Mouse (Mus musculus) telencephalon, adult 2 months (tissue): Measurements from ENCODE around the gene Trip6.

Source experiments
- DNase-seq: peaks from one replicate; pipeline ENCODE4 v3.0.0-alpha.2; 2011; ENCODE audit warnings: low read depth, low spot score

Trip6 gene

GRCm38 (mm10) chr5:137314193-137315083 is at the start of gene Trip6:
Trip6 (minus strand) TSS chr5:137314404.
- DNase-seq, result no peak

- no peak for DNase-seq
Measured at GRCm38 (mm10) chr5:137358382-137358781, 44.2 kb upstream of the Trip6 start.

GRCm38 (mm10) chr5:137354091-137354490 is 39.9 kb upstream of the Trip6 start:
- no peak for DNase-seq

DNA sequence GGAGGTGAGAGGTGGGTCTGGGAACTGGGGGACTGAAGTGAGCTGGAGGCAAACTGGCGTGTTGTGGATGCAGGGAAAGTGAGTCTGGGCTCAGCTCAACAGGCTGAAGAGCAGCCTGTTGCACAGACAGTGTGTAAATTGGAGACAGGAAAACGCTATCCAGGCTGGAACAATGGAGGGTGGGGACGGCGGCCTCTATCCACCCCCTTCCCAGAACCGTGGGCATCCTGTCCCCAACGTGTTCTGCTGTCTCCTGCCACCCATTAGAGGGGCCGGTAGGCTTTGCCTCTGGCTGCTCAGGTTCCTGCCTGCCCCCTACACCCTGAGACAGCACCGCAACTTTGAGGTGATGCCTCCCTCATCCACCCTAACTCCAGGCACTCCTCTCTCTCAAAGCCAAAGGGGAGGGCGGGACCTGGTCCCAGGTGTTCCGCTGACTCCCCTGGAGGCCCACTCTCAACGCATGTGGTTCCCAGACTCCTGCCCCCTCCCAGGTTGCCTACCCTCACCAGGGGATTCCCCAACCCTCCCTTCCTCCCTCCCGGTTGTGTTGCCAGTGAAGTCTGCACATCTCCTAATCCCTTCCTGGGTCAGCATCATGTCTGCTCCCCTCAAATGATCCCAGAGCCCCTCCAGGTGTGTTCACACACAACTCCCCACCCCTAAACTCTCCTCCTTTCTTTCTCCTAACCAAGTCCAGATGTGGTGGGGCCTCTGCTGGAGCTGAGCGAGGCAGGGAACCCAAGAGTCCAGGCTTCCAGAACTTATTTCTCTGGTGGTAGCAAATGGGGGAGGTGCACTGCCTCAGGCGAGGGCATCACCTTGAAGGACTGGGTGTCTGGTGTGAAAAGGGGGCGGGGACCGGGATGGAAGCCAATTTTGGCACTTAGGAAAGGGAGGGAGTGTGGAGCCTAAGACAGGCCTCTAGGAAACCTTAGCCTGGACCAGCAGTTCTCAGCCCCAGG is 38.1 kb upstream of the Trip6 start:
- no peak for DNase-seq

- DNase-seq, result no peak
Measured at GRCm38 (mm10) chr5:137351394-137351793, 37.2 kb upstream of the Trip6 start.

DNA sequence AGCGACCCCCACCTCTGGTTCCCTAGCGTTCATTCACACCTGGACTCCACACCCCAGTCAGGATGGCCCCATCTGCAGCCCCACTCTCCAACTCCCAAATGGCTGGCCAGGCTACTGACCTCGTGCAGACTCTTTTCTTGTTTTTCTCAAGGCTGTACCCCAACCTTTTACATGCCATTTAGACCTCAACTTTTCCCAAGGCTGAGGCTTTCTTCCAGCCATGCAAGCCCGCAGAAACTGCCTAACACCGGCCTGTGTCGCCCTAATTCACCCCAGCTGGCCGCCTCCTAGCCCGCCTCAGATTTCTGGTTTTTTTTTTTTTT is 36.8 kb upstream of the Trip6 start:
- no peak for DNase-seq

- DNase-seq, result no peak
Measured at GRCm38 (mm10) chr5:137350205-137351057, 36.2 kb upstream of the Trip6 start.

DNA sequence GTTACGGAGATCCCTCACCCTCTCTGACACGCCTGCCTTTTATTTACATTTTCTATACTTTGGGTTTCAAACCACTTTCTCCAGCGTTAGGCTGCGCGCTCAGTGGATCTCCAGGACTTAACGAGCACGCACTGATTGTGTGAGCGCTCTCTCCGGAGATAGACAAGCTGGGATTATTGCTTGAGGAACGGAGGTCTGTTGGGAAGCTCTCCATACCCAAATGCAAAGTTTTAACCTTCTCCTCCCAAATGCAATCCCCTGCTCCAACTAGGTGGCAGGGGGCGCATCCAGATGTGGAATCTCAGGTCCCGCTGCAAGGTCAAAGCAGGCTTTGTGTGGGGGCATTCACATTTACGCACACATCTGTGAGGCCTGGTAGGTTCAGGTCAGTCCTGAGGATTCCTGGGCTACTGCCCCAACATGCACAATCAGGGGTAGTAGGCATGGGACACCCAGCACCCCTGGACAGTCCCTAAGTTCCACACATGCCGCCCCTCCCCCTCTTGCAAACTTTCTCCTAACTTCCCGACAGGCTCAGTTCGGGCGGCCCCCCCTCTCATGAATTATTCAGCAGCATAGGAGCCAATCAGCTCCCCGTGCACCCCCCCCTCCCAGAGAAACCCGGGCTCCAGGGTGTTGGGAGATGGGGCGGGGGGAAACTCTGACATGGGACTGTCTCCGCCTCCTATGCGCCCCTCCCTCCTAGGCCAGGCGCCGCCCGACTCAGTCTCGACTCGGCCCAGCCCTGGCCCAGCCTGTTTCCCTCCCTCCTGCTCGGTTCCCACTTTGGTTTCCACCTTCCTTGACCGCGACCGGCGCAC is 35.4 kb upstream of the Trip6 start, which contains the start of gene Ephb4:
TSS of gene Ephb4 (plus strand) at position 726 of the 821 bp plus-strand sequence.
- DNase-seq, result no peak

DNA sequence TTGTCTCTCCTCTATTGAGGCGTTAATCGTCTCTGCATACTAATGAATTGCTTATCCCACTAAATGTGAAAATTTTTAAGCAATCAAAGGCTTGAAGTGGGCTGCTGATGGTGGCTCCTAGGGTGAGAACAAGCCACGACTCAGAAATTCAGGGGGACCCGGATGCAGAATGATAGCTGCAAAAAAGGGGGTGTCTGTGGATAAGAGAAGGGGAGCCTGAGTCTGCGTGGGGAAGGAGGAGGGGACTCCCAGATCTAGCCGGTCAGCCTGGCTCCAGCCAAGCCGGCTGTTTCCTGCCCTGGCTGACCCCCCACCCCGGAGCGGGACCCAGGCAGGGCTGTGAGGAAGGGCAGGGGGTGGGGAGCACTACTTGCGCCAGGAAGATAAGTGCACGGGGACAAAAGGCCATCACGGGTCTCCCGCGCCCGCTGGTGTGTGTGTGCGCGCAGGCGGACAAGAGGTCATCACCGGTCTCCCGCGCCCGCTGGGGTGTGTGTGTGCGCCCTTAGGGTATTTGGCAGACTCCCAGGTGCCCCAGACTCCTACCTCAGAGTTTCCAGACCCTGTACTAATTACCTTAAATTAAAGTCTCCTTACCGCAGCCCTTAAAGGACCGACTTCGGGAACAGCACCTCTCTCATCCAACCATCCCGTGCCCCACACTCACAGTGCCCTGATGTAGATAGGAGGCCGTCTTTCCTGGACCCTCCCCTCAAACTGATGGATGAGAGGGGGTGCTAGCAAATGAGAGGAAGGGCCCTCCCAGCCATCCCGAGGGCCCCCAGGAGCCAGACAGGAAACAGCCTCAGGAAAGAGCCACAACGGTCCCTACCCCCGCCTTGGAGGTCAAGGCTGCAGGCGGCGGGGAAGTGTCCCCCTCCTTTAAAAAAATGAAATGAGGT is 34.5 kb upstream of the Trip6 start:
- DNase-seq, result no peak

DNA sequence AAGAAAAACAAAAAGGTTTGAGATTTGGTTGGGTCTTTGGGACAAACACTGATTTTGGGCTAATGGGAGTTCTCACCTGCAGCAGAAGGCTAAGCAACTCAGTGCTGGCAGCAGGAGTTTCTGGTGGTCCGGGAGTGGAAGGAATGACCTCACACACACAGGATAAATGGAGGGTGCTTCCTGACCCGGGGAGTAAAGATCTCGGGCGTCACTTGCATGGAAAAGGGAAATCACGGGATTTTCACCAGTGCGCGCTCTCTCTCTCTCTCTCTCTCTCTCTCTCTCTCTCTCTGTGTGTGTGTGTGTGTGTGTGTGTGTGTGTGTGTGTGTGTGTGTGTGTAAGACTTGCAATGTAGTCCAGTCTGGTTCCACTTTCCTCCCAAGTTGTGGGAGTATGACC is 33.7 kb upstream of the Trip6 start:
- no peak for DNase-seq

DNA sequence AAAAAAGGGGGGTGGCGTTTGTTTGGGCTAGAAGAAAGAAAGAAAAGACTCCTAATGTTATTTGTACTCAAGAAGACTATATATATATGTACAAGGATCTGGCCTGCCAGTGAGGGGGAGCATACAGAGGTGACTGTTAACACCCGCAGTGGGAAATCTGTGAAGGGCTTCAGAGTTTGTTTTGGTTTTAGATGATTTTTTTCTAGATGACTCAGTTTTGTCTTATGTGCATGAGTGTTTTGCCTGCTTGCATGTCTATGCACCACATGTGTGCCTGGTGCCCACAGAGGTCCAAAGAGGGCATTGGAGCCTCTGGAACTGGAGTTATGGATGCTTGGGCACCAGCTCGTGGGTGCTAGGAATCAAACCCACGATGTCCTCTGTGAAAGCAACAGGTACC is 32.8 kb upstream of the Trip6 start:
- no peak for DNase-seq

DNA sequence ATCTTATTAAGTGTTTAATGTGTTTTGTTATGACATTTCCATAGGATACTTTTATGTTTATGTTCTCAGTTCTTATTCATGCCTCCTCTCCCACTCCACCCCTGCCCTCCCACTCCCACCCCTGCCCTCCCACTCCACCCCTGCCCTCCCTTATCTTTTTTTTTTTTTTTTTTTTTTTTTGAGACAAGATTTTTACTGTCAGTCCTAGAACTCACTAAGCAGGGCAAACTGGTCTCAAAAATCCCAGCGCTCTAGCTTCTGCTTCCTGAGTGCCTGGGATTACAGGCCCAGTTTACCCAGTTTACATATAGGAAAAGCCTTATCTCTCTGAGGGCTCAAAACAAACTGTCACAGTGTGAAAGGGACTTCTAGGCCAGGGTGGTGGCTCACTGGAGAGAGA is 32.2 kb upstream of the Trip6 start:
- DNase-seq, result no peak

GRCm38 (mm10) chr5:137345821-137346220 is 31.6 kb upstream of the Trip6 start:
- DNase-seq, result no peak

DNA sequence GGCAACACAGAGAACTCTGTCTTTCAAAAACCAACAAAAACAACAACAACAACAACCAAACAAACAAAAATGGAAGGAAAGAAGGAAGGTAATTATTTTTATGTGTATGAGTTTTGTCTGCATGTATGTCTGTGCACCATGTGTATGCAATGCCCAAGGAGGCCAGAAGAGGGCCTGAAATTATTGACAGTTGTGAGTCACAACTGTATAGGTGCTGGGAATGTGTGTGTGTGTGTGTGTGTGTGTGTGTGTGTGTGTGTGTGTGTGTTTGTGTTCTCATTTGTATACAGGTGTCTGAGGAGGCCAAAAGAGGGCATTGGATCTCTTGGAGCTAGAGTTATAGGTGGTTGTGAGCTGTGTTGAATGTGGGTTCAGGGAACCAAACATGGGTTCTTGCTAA is 29.7 kb upstream of the Trip6 start:
- DNase-seq, result no peak

DNA sequence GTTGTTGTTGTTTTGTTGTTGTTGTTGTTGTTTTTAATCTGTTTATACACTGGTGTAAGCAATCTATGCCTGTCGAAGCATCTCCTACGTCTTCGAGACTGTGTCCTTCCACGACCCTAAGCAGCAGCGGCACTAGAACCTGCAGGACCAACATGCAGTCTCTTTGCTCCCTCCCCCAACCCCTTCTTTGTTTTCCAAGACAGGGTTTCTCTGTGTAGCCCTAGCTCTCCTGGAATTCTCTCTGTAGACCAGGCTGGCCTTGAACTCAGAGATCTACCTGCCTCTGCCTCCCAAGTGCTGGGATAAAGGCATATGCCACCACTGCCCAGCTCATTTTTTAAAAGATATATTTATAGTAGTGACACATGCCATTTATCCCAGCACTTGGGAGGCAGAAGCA is 29.2 kb upstream of the Trip6 start:
- DNase-seq, result no peak

- DNase-seq, result no peak
Measured at GRCm38 (mm10) chr5:137342407-137343012, 28.3 kb upstream of the Trip6 start.

DNA sequence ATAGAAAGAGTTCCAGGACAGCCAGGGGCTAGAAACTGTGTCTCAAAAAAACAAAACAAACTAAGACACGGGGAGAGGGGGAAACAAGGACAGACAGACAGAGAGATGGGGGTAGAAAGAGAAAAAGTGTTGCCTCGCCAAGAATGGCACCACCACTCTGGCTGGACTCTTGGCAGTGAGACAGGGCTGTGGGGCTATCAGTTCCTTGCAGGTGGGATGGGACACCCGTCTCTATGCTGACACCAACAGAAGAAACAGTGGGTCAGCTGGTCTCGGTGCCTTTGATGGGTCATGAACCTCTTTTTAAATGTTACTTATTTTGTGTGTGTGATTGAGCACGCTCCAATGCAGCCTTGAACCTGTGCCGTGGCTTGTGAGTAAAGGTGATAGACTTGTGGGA is 26.0 kb upstream of the Trip6 start:
- no peak for DNase-seq

DNA sequence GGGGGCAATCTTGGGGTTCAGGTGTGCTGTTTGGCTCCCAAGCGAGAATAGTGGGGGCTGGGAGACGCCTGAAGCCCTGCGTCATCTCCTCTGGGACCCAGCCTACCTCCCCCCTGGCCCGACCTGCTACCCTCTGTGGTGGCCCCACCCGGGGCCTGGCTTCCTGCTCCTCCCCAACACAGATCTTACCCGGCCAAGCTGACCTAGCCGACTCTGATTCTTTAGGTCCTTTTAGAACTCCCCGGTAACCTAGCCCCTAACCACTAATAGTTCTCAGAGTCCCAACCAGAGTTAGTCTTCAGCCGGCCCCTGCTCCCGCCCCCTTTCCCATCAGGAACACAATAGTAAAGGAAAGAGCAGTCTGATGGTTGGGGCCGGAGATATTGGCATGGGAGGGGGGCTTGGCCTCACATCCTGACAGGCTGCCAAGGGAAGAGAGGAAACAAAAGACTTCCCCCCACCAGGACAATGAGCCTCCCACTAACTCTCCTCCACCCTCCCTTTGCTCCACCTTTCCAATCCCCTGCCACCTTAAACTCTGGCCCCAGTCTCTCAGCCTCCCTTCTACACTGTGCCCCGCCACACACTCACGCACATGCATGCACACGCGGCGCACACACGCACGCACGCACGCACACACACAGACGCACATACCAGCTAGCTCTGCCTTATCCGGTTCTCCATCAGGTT is 25.2 kb upstream of the Trip6 start:
- DNase-seq, result no peak
